Mouse (Mus musculus) intestine, embryonic 15.5 days (tissue): ENCODE results near the gene Armcx1. TPM values are rescaled to one million over a fixed set of nuclear protein-coding genes. Genes with fewer than 3 reads are reported as not detected.

Experiments used
- polyA plus RNA-seq: library from polyadenylated mRNA; unstranded; fragments of >200 nt; fragmentation: Nextera tagmentation; extraction: Ambion mirVana; gene quantifications from 2 replicates; pipeline ENCODE4 v1.2.1, GENCODE M21; 2015

Armcx1 gene
- polyA plus RNA-seq, 1 experiment from 2014 or later: 46.1 TPM

Other genes starting within 250 kb of the Armcx1 start
- not detected in 2 replicates for gene Taf7l, start 241.5 kb upstream of the Armcx1 start, polyA plus RNA-seq
- 136 and 147 TPM in 2 replicates for gene Timm8a1, start 176.1 kb upstream of the Armcx1 start, polyA plus RNA-seq
- 1.5 and 1.6 TPM in 2 replicates for gene Btk, start 134.4 kb upstream of the Armcx1 start, polyA plus RNA-seq
- gene Rpl36a, start 132.3 kb upstream of the Armcx1 start, polyA plus RNA-seq: 445 and 494 TPM in 2 replicates
- 8.0 and 10.9 TPM in 2 replicates for gene Gla, start 116.8 kb upstream of the Armcx1 start, polyA plus RNA-seq
- 126 and 137 TPM in 2 replicates for gene Hnrnph2, start 116.8 kb upstream of the Armcx1 start, polyA plus RNA-seq
- gene Armcx4, start 31.4 kb upstream of the Armcx1 start, polyA plus RNA-seq: 2.7 and 3.3 TPM in 2 replicates
- 17.4 and 19.1 TPM in 2 replicates for gene Armcx6, start 33.5 kb downstream of the Armcx1 start, polyA plus RNA-seq
- gene Armcx3, start 38.6 kb downstream of the Armcx1 start, polyA plus RNA-seq: 65.0 and 68.6 TPM in 2 replicates
- 42.6 and 44.3 TPM in 2 replicates for gene Armcx2, start 91.3 kb downstream of the Armcx1 start, polyA plus RNA-seq
- 0.45 and 0.64 TPM in 2 replicates for gene Nxf2, start 246.8 kb downstream of the Armcx1 start, polyA plus RNA-seq